Mouse (Mus musculus) CH12.LX (cell line): ENCODE results near the gene Hoxb5. TPM values are rescaled to one million over a fixed set of nuclear protein-coding genes. Genes with fewer than 3 reads are reported as not detected.

Experiments
- DNase-seq: peaks from one replicate; pipeline ENCODE4 v3.0.0-alpha.2; 2013; ENCODE audit errors: extremely low read depth
- H3K27ac ChIP-seq: 2 replicates; pipeline ENCODE4 v1.5.1; 2012; ENCODE audit warnings: low read depth, mild to moderate bottlenecking, control low read depth, moderate library complexity; ENCODE audit not compliant: insufficient read depth
- H3K27me3 ChIP-seq: replicated peaks from 2 replicates; pipeline ENCODE3; 2012; ENCODE audit warnings: inconsistent platforms
- H3K36me3 ChIP-seq, 2 experiments: replicated peaks in 1 of 2; 2 replicates each; pipeline versions ENCODE3 to v1.6.1; 2012; ENCODE audit warnings: inconsistent platforms in 1 of 2, low read length in 1 of 2, mild to moderate bottlenecking in 1 of 2, mixed read lengths in 1 of 2, moderate library complexity in 1 of 2; ENCODE audit not compliant: control insufficient read depth in 1 of 2, insufficient read depth in 1 of 2
- H3K4me1 ChIP-seq, 2 experiments: 2 replicates each; pipeline ENCODE4 v1.6.1; 2012; ENCODE audit warnings: inconsistent platforms in 1 of 2, moderate library complexity in 1 of 2; ENCODE audit not compliant: insufficient read depth in 2 of 2, control insufficient read depth in 1 of 2
- H3K4me2 ChIP-seq: 2 replicates; pipeline ENCODE4 v1.6.1; 2012; ENCODE audit warnings: low read depth, mild to moderate bottlenecking, control low read depth; ENCODE audit not compliant: poor library complexity, insufficient read depth, severe bottlenecking
- H3K4me3 ChIP-seq, 3 experiments: fragments of 150-350 bp in 1 of 3; sonication (generic) in 1 of 3; replicated peaks in 1 of 3; 2 replicates each; pipeline versions ENCODE3 to v1.5.1; 2011 to 2012; ENCODE audit warnings: low read depth in 2 of 3, low read length in 2 of 3, mild to moderate bottlenecking in 2 of 3, moderate library complexity in 2 of 3, control low read depth in 1 of 3, improper control_type of control experiment in 1 of 3, inconsistent platforms in 1 of 3, mixed read lengths in 1 of 3; ENCODE audit not compliant: poor library complexity in 1 of 3
- H3K79me2 ChIP-seq: replicated peaks from 2 replicates; pipeline ENCODE4 v1.6.1; 2012; ENCODE audit warnings: mild to moderate bottlenecking, moderate library complexity; ENCODE audit not compliant: control insufficient read depth, poor library complexity, insufficient read depth, severe bottlenecking; ENCODE audit errors: extremely low read depth
- H3K9ac ChIP-seq: 2 replicates; pipeline ENCODE4 v1.6.1; 2012; ENCODE audit warnings: low read depth, mild to moderate bottlenecking, control low read depth, moderate library complexity; ENCODE audit not compliant: insufficient read depth
- H3K9me3 ChIP-seq: replicated peaks from 2 replicates; pipeline ENCODE3; 2012; ENCODE audit warnings: low read length, inconsistent platforms, mixed read lengths
- BHLHE40 ChIP-seq: IDR thresholded peaks from 2 replicates; pipeline ENCODE4 v1.6.1; 2011; ENCODE audit warnings: mild to moderate bottlenecking, low read depth, low read length, improper control_type of control experiment
- CHD1 ChIP-seq: IDR thresholded peaks from 2 replicates; pipeline ENCODE4 v1.6.1; 2012; ENCODE audit warnings: low read depth, low read length, improper control_type of control experiment, inconsistent platforms
- CHD2 ChIP-seq: IDR thresholded peaks from 2 replicates; pipeline ENCODE4 v1.6.1; 2011; ENCODE audit warnings: low read length, improper control_type of control experiment
- CTCF ChIP-seq, 2 experiments: IDR thresholded peaks in 1 of 2; conservative IDR thresholded peaks in 1 of 2; 2 replicates each; pipeline ENCODE4 v1.5.1; 2011 to 2012; ENCODE audit warnings: low read depth in 2 of 2, low read length in 2 of 2, improper control_type of control experiment in 1 of 2, inconsistent platforms in 1 of 2, mild to moderate bottlenecking in 1 of 2, moderate library complexity in 1 of 2
- E2F4 ChIP-seq: IDR thresholded peaks from 2 replicates; pipeline ENCODE4 v1.6.1; 2011; ENCODE audit warnings: low read depth, low read length, improper control_type of control experiment; ENCODE audit not compliant: insufficient replicate concordance
- ELF1 ChIP-seq: IDR thresholded peaks from 2 replicates; pipeline ENCODE4 v1.6.1; 2014; ENCODE audit warnings: low read depth, mild to moderate bottlenecking, inconsistent platforms, low read length, improper control_type of control experiment
- EP300 ChIP-seq: IDR thresholded peaks from 2 replicates; pipeline ENCODE4 v1.6.1; 2011; ENCODE audit warnings: low read length, improper control_type of control experiment
- ETS1 ChIP-seq: conservative IDR thresholded peaks from 2 replicates; pipeline ENCODE4 v1.6.1; 2012; ENCODE audit warnings: low read depth, mild to moderate bottlenecking, inconsistent platforms, low read length, improper control_type of control experiment, moderate library complexity
- GABPA ChIP-seq: IDR thresholded peaks from 2 replicates; pipeline ENCODE4 v1.6.1; 2012; ENCODE audit warnings: low read depth, low read length, improper control_type of control experiment, inconsistent platforms; ENCODE audit not compliant: insufficient replicate concordance
- HCFC1 ChIP-seq: IDR thresholded peaks from 2 replicates; pipeline ENCODE4 v1.6.1; 2012; ENCODE audit warnings: low read depth, mild to moderate bottlenecking, inconsistent platforms, low read length, improper control_type of control experiment
- IRF4 ChIP-seq: IDR thresholded peaks from 2 replicates; pipeline ENCODE4 v1.6.1; 2014; ENCODE audit warnings: low read depth, mild to moderate bottlenecking, inconsistent platforms, low read length, improper control_type of control experiment
- JUN ChIP-seq: IDR thresholded peaks from 2 replicates; pipeline ENCODE4 v1.6.1; 2011; ENCODE audit warnings: low read depth, mild to moderate bottlenecking, low read length, improper control_type of control experiment, moderate library complexity; ENCODE audit not compliant: insufficient read depth
- JUND ChIP-seq: conservative IDR thresholded peaks from 2 replicates; pipeline ENCODE4 v1.6.1; 2011; ENCODE audit warnings: low read depth, low read length, improper control_type of control experiment
- KAT2A ChIP-seq: IDR thresholded peaks from 2 replicates; pipeline ENCODE4 v1.6.1; 2012; ENCODE audit warnings: low read length, improper control_type of control experiment, inconsistent platforms; ENCODE audit not compliant: insufficient replicate concordance
- MAFK ChIP-seq: IDR thresholded peaks from 2 replicates; pipeline ENCODE4 v1.6.1; 2011; ENCODE audit warnings: low read length, improper control_type of control experiment; ENCODE audit not compliant: insufficient replicate concordance
- MAX ChIP-seq: IDR thresholded peaks from 2 replicates; pipeline ENCODE4 v1.6.1; 2011; ENCODE audit warnings: low read length, improper control_type of control experiment
- MAZ ChIP-seq: IDR thresholded peaks from 2 replicates; pipeline ENCODE4 v1.6.1; 2012; ENCODE audit warnings: low read depth, mild to moderate bottlenecking, inconsistent platforms, low read length, improper control_type of control experiment, moderate library complexity
- MEF2A ChIP-seq: IDR thresholded peaks from 2 replicates; pipeline ENCODE4 v1.6.1; 2014; ENCODE audit warnings: low read depth, mild to moderate bottlenecking, inconsistent platforms, low read length, improper control_type of control experiment, borderline replicate concordance
- MXI1 ChIP-seq: IDR thresholded peaks from 2 replicates; pipeline ENCODE4 v1.6.1; 2011; ENCODE audit warnings: mild to moderate bottlenecking, low read depth, low read length, improper control_type of control experiment
- MYC ChIP-seq: IDR thresholded peaks from 2 replicates; pipeline ENCODE4 v1.6.1; 2011; ENCODE audit warnings: low read depth, mild to moderate bottlenecking, improper control_type of control experiment, low read length
- NELFE ChIP-seq: IDR thresholded peaks from 2 replicates; pipeline ENCODE4 v1.6.1; 2011; ENCODE audit warnings: low read depth, low read length, improper control_type of control experiment
- NRF1 ChIP-seq: IDR thresholded peaks from 2 replicates; pipeline ENCODE4 v1.6.1; 2014; ENCODE audit warnings: low read depth, mild to moderate bottlenecking, inconsistent platforms, low read length, improper control_type of control experiment, moderate library complexity
- PAX5 ChIP-seq: IDR thresholded peaks from 2 replicates; pipeline ENCODE4 v1.6.1; 2012; ENCODE audit warnings: low read length, inconsistent platforms, mixed read lengths
- POLR2AphosphoS2 ChIP-seq: IDR thresholded peaks from 2 replicates; pipeline ENCODE4 v1.6.1; 2011; ENCODE audit warnings: low read depth, low read length, improper control_type of control experiment
- RAD21 ChIP-seq: IDR thresholded peaks from 2 replicates; pipeline ENCODE4 v1.6.1; 2011; ENCODE audit warnings: low read depth, mild to moderate bottlenecking, low read length, improper control_type of control experiment, moderate library complexity
- RCOR1 ChIP-seq: conservative IDR thresholded peaks from 2 replicates; pipeline ENCODE4 v1.6.1; 2012; ENCODE audit warnings: low read depth, mild to moderate bottlenecking, inconsistent platforms, low read length, improper control_type of control experiment
- SIN3A ChIP-seq: IDR thresholded peaks from 2 replicates; pipeline ENCODE4 v1.6.1; 2012; ENCODE audit warnings: low read length, improper control_type of control experiment, inconsistent platforms
- SMC3 ChIP-seq: IDR thresholded peaks from 2 replicates; pipeline ENCODE4 v1.6.1; 2011; ENCODE audit warnings: low read depth, low read length, improper control_type of control experiment
- TBP ChIP-seq: conservative IDR thresholded peaks from 2 replicates; pipeline ENCODE4 v1.6.1; 2011; ENCODE audit warnings: low read depth, low read length, improper control_type of control experiment
- TCF12 ChIP-seq: IDR thresholded peaks from 2 replicates; pipeline ENCODE4 v1.6.1; 2014; ENCODE audit warnings: low read depth, mild to moderate bottlenecking, inconsistent platforms, low read length, improper control_type of control experiment
- UBTF ChIP-seq: IDR thresholded peaks from 2 replicates; pipeline ENCODE4 v1.6.1; 2012; ENCODE audit warnings: low read depth, mild to moderate bottlenecking, inconsistent platforms, low read length, improper control_type of control experiment, moderate library complexity
- USF1 ChIP-seq: IDR thresholded peaks from 2 replicates; pipeline ENCODE4 v1.6.1; 2014; ENCODE audit warnings: low read depth, mild to moderate bottlenecking, inconsistent platforms, low read length, improper control_type of control experiment
- ZC3H11A ChIP-seq: IDR thresholded peaks from 2 replicates; pipeline ENCODE4 v1.6.1; 2012; ENCODE audit warnings: low read depth, mild to moderate bottlenecking, inconsistent platforms, low read length, improper control_type of control experiment
- ZKSCAN1 ChIP-seq: IDR thresholded peaks from 2 replicates; pipeline ENCODE4 v1.6.1; 2012; ENCODE audit warnings: low read depth, inconsistent platforms, low read length, improper control_type of control experiment, borderline replicate concordance
- ZMIZ1 ChIP-seq: IDR thresholded peaks from 2 replicates; pipeline ENCODE4 v1.6.1; 2012; ENCODE audit warnings: low read depth, mild to moderate bottlenecking, inconsistent platforms, low read length, improper control_type of control experiment
- ZNF384 ChIP-seq: IDR thresholded peaks from 2 replicates; pipeline ENCODE4 v1.6.1; 2012; ENCODE audit warnings: low read depth, low read length, improper control_type of control experiment, inconsistent platforms
- dilution Hi-C: fragments of 300-500 bp; cut with MboI; formaldehyde crosslinking; loops from 2 replicates; pipeline ENCODE4 v1.14.3; 2020; ENCODE audit warnings: low sequenced_read_pairs; ENCODE audit not compliant: extremely low pct_unique_long_range_greater_than_20kb, extremely low pct_ligation_motif_present
- in situ Hi-C: fragments of 300-500 bp; cut with MboI; formaldehyde crosslinking; loops from 3 replicates; pipeline ENCODE4 v1.14.3; 2019; ENCODE audit warnings: low sequenced_read_pairs, low pct_ligation_motif_present, low pct_unique_long_range_greater_than_20kb, mixed read lengths
- polyA plus RNA-seq: library from polyadenylated mRNA; unstranded; fragments of >175 nt; gene quantifications from 2 replicates; pipeline ENCODE4 v1.2.1, GENCODE M21; 2012; ENCODE audit warnings: low read depth; ENCODE audit not compliant: insufficient read length
- total RNA-seq, 2 experiments: library from RNA; depleted of rRNA; stranded (reverse); fragments of 300-350 nt in 1 of 2; fragments of >200 nt in 1 of 2; gene quantifications; 2 replicates each; pipeline ENCODE4 v1.2.3; 2012 to 2014

Hoxb5 gene
- total and polyA plus RNA-seq, 3 experiments, result 0.08 to 0.13 TPM; not detected in 1

GRCm38 (mm10) chr11:96293302-96293921 is 9.7 kb upstream of the Hoxb5 start:
- H3K9me3 ChIP-seq, result no peaks in the 10 kb centered on the region
- TF ChIP-seq RAD21 (no peak), MAFK (no peak), JUND (no peak), UBTF (no peak), NELFE (no peak), ZNF384 (no peak), EP300 (no peak), ZKSCAN1 (no peak), USF1 (no peak), MAZ (0 out of 2 replicates have a peak, but pooled peaks have one; percentile 20), HCFC1 (no peak), TBP (no peak), KAT2A (no peak), NRF1 (no peak), SMC3 (no peak), GABPA (no peak), POLR2AphosphoS2 (no peak), ZC3H11A (no peak), CTCF (conservative IDR thresholded peaks at IDR 0.05 in 1 of 2, IDR thresholded peaks at IDR 0.05 in 1 of 2; ENCODE audit: low read depth in 2 of 2, low read length in 2 of 2) (no peak), ZMIZ1 (no peak), SIN3A (0 out of 2 replicates have a peak, but pooled peaks have one; percentile 63), MYC (0 out of 2 replicates have a peak, but pooled peaks have one; percentile 5), PAX5 (no peak), RCOR1 (no peak), IRF4 (0 out of 2 replicates have a peak, but pooled peaks have one; percentile 5), CHD2 (no peak), MAX (peak; percentile 35; the same call in 1 of the 2 replicates), ETS1 (no peak), BHLHE40 (no peak), JUN (no peak), ELF1 (no peak), MXI1 (0 out of 2 replicates have a peak, but pooled peaks have one; percentile 25), CHD1 (no peak), TCF12 (no peak), E2F4 (no peak), MEF2A (no peak)
- peak overlapping the region; percentile 38 to 62 (median 53) for H3K4me3 ChIP-seq
- DNase-seq, result no peak
- no peaks in the 10 kb centered on the region for H3K36me3 ChIP-seq
- H3K4me1 ChIP-seq, result peaks cover 2 to 39% of the 10 kb centered on the region in 2 experiments; a peak in 2 of 4 replicates
- dilution Hi-C loops, result no loop called here
- H3K9ac ChIP-seq, result peak overlapping the region; percentile 82
- H3K79me2 ChIP-seq, result no peaks in the 10 kb centered on the region
- H3K4me2 ChIP-seq, result peak overlapping the region; percentile 91
- in situ Hi-C loops, result loop anchor here (10.0 kb wide), 1 partner anchor 571 kb away; no protein-coding TSS in a partner anchor
- peaks cover 92% of the 10 kb centered on the region for H3K27me3 ChIP-seq
- H3K27ac ChIP-seq, result no peak overlapping the region
